Mouse (Mus musculus) lung, embryonic 14.5 days (tissue): ENCODE measurements around the gene Rundc1. TPM values are rescaled to one million over a fixed set of nuclear protein-coding genes. Genes with fewer than 3 reads are reported as not detected.
"Not testable (repeated sequence)": the region's sequence is repeated elsewhere in the genome, so short reads cannot be mapped to it uniquely, and the experiment has no call there.

ENCODE experiments used
- ATAC-seq: fragments of 200-750 bp; cut with Nextera tagmentation; 2 replicates; pipeline ENCODE4 v1.8.0; 2017; ENCODE audit warnings: mild to moderate bottlenecking, moderate TSS enrichment, moderate library complexity; ENCODE audit not compliant: insufficient read depth
- DNase-seq: peaks from one replicate; pipeline ENCODE4 v3.0.0-alpha.2; 2015
- H3K27ac ChIP-seq: fragments of 300-500 bp; sonication (generic); 2 replicates; pipeline ENCODE4 v1.5.1; 2014; ENCODE audit warnings: low read depth, mild to moderate bottlenecking, moderate library complexity
- H3K27me3 ChIP-seq: fragments of 300-500 bp; sonication (generic); 2 replicates; pipeline ENCODE4 v1.6.1; 2014; ENCODE audit warnings: low read length, control low read depth; ENCODE audit not compliant: insufficient read depth
- H3K36me3 ChIP-seq: fragments of 300-500 bp; sonication (generic); 2 replicates; pipeline ENCODE4 v1.6.1; 2014; ENCODE audit warnings: control low read depth; ENCODE audit not compliant: insufficient read depth
- H3K4me1 ChIP-seq: fragments of 300-500 bp; sonication (generic); 2 replicates; pipeline ENCODE4 v1.6.1; 2014; ENCODE audit warnings: antibody characterized with exemption, control low read depth; ENCODE audit not compliant: insufficient read depth
- H3K4me2 ChIP-seq: fragments of 300-500 bp; sonication (generic); 2 replicates; pipeline ENCODE4 v1.6.1; 2014; ENCODE audit warnings: mild to moderate bottlenecking
- H3K4me3 ChIP-seq: fragments of 300-500 bp; sonication (generic); 2 replicates; pipeline ENCODE4 v1.5.1; 2014; ENCODE audit warnings: low read depth, low read length
- H3K9ac ChIP-seq: fragments of 300-500 bp; sonication (generic); 2 replicates; pipeline ENCODE4 v1.6.1; 2014
- H3K9me3 ChIP-seq: fragments of 300-500 bp; sonication (generic); 2 replicates; pipeline ENCODE4 v1.6.1; 2016; ENCODE audit warnings: low read depth, low read length, control low read depth
- CTCF ChIP-seq: IDR thresholded peaks from 2 replicates; pipeline ENCODE4 v1.5.1; 2016; ENCODE audit warnings: antibody characterized with exemption, low read depth
- WGBS: fragments of 180-500 bp; shearing (Covaris S2); extraction: QIAGEN DNeasy Blood & Tissue Kit; methylation state at CpG from one replicate; pipeline ENCODE4 v1.1.7; 2014; 5-methylcytosine and 5-hydroxymethylcytosine counted together
- polyA plus RNA-seq: library from polyadenylated mRNA; unstranded; fragments of >200 nt; fragmentation: Nextera tagmentation; extraction: Ambion mirVana; gene quantifications from 2 replicates; pipeline ENCODE4 v1.2.1, GENCODE M21; 2014

The Rundc1 gene
- polyA plus RNA-seq, 1 experiment from 2014 or later = 17.4 TPM

DNA sequence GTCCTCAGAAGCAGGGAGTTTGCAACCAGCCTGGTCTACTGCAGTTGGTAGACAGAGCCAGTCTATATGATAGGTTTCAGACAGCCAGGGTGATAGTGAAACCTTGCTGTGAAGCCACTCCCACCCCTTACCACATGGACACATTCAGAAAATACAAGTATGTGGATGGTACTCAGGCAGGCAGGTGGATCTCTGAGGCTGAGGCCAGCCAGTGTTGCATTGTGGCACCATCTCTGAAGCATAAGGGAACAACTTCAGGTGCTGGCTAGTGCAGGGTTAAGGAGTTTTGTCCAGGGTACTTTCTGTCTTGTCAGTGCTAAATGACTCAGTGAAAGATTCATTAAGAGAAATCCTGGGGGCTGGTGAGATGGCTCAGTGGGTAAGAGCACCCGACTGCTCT lies 21.4 kb downstream of the Rundc1 start:
- no peaks in the 10 kb centered on the region for H3K4me1 ChIP-seq
- TF ChIP-seq CTCF = no peak
- peaks cover 33% of the 10 kb centered on the region for H3K36me3 ChIP-seq
- no peaks in the 10 kb centered on the region for H3K9me3 ChIP-seq
- no peak overlapping the region; the same call in 1 of the 2 replicates for H3K27ac ChIP-seq
- DNase-seq (no peak), ATAC-seq (no peak)
- H3K4me3 ChIP-seq = no peak overlapping the region
- H3K9ac ChIP-seq = no peak overlapping the region
- no peak overlapping the region for H3K4me2 ChIP-seq
- no peaks in the 10 kb centered on the region for H3K27me3 ChIP-seq
- 77% methylated on average over 1 of the region's 1 CpGs for WGBS

DNA sequence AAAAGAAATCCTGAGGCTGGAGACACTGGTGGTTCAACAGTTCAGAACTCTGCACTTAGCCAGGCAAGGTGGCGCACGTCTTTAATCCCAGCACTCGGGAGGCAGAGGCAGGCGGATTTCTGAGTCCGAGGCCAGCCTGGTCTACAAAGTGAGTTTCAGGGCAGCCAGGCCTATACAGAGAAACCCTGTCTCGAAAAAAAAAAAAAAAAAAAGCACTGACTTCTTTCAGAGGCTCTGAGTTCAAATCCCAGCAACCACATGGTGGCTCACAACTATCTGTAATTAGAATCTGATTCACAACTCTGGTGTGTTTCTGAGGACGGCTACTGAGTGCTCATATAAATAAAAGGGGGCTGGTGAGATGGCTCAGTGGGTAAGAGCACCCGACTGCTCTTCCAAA lies 22.0 kb downstream of the Rundc1 start:
- H3K9me3 ChIP-seq, H3K9ac ChIP-seq, ATAC-seq, H3K27me3 ChIP-seq, DNase-seq, H3K4me3 ChIP-seq, H3K4me1 ChIP-seq, H3K4me2 ChIP-seq, H3K27ac ChIP-seq: not testable (repeated sequence)
- WGBS = 86% methylated on average over 8 of the region's 8 CpGs
- H3K36me3 ChIP-seq = peaks cover 33% of the 10 kb centered on the region

DNA sequence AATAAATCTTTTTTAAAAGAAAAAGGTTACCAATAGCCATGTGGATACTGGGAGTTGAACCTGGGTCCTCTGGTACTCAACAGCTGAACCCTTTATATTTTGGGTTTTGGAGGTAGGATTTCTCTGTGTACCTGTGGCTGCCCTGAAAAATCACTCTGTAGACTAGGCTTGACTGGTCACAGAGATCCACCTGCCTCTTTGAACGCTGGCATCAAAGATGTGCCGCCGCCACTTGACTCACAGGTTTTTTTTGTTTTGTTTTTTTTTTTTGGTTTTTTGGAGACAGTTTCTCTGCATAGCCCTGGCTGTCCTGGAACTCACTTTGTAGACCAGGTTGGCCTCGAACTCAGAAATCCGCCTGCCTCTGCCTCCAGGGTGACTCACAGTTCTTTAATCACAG lies 22.9 kb downstream of the Rundc1 start:
- Histone ChIP-seq H3K4me1 (no peaks in the 10 kb centered on the region), H3K27ac (no peak overlapping the region), H3K4me3 (peak overlapping the region; percentile 42; the same call in 1 of the 2 replicates), H3K4me2 (peak overlapping the region; percentile 59), H3K9ac (peak overlapping the region; percentile 52; the same call in 1 of the 2 replicates), H3K36me3 (peaks cover 33% of the 10 kb centered on the region), H3K27me3 (no peaks in the 10 kb centered on the region), H3K9me3 (no peaks in the 10 kb centered on the region)
- DNase-seq (no peak), ATAC-seq (no peak)
- TF ChIP-seq CTCF = no peak
- 81% methylated on average over 5 of the region's 5 CpGs for WGBS

DNA sequence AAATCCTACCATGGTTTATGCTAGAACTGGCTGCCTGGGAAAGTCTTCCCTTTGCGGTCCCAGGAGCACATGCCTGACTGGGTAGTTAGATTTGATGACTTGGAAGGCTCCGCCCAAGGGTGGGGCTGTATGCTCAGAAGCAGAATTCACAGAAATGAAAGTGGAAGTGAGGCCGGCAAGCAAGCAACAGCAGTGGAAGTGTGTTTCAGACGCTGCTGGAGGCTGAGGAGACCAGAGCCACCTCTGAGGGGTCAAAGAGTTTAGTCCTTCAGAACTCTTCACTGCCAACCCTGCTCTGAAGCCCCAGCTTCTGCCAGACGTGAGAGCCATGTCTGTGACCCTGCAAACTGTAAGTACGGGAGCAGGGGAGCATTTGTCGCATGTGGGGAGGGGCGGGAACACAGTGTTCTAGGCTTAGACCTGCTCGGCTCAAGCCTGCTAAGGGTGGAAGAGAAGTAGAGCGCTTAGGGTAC lies 23.4 kb downstream of the Rundc1 start, which contains the start of gene Ifi35:
Gene Ifi35 (plus strand): TSS at position 134 of the 473 bp plus-strand sequence.
- ATAC-seq = peak; percentile 75
- peak; percentile 88 for DNase-seq
- 17% methylated on average over 10 of the region's 10 CpGs for WGBS

DNA sequence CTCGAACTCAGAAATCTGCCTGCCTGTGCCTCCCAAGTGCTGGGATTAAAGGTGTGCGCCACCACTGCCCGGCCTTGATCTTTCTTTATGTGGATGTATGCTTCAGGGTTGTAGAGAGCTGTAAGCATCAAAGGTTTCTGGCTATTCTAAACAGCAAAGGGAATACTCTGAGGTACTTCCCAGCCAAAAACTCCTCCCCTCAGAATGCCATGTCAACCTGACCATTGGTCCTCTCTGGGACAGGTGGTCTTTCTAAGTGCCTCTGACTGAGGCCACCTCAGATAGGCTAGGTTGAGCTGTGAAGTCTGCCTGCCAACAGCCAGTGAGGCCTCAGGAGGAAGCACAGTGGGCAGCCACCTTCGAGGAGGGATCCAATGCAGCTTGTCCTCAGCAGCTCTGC lies 24.0 kb downstream of the Rundc1 start:
- H3K4me1 ChIP-seq = no peaks in the 10 kb centered on the region
- no peak for ATAC-seq
- peak overlapping the region; percentile 59 for H3K4me2 ChIP-seq
- 75% methylated on average over 4 of the region's 4 CpGs for WGBS
- H3K9me3 ChIP-seq = no peaks in the 10 kb centered on the region
- peaks cover 23% of the 10 kb centered on the region for H3K36me3 ChIP-seq
- no peak overlapping the region for H3K9ac ChIP-seq
- no peak overlapping the region for H3K27ac ChIP-seq
- H3K27me3 ChIP-seq = no peaks in the 10 kb centered on the region
- no peak for DNase-seq
- H3K4me3 ChIP-seq = peak overlapping the region; percentile 42
- TF ChIP-seq CTCF = no peak

More for the DNA sequence above, 23.4 kb downstream of the Rundc1 start, which contains the start of gene Ifi35:
- TF ChIP-seq CTCF = no peak
- no peaks in the 10 kb centered on the region for H3K27me3 ChIP-seq
- peak within 1 kb of the TSS; percentile 59 for H3K4me2 ChIP-seq
- H3K4me1 ChIP-seq = no peaks in the 10 kb centered on the region
- H3K36me3 ChIP-seq = peaks cover 29% of the 10 kb centered on the region
- peak within 1 kb of the TSS; percentile 42 for H3K4me3 ChIP-seq
- H3K27ac ChIP-seq = peak within 1 kb of the TSS; percentile 76
- H3K9me3 ChIP-seq = no peaks in the 10 kb centered on the region
- peak within 1 kb of the TSS; percentile 52 for H3K9ac ChIP-seq

DNA sequence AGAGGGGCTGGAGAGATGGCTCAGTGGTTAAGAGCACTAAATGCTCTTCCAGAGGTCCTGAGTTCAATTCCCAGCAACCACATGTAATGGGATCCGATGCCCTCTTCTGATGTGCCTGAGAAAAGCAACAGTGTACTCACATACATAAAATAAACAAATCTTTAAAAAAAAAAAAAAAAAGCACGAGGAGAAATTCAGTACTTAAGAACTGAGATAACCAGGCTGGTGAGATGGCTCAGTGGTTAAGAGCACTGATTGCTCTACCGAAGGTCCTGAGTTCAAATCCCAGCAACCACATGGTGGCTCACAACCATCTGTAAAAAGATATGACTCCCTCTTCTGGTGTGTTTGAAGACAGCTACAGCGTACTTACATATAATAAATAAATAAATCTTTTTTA lies 24.7 kb downstream of the Rundc1 start:
- not testable (repeated sequence) for H3K4me3 ChIP-seq, H3K9ac ChIP-seq, H3K9me3 ChIP-seq, H3K27me3 ChIP-seq, H3K4me1 ChIP-seq, DNase-seq, H3K27ac ChIP-seq, H3K4me2 ChIP-seq, ATAC-seq
- 71% methylated on average over 4 of the region's 4 CpGs for WGBS
- H3K36me3 ChIP-seq = peaks cover 16% of the 10 kb centered on the region

DNA sequence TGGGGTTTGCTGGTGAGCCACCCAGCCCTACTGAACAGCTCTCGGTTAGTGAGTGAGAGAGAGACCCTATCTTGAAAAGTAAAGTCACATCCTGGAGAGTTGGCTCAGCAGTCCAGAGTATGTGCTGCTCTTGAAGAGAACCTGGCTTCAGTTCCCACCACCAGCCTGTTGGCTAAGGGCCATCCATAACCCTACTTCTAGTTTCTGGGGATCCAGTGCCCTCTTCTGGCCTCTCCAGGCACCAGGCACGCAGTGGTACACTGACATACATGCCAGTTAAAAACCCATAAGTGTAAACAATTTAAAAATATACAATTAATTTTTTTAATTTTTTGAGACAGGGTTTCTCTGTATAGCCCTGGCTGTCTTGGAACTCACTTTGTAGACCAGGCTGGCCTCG lies 25.5 kb downstream of the Rundc1 start:
- peaks cover 8% of the 10 kb centered on the region for H3K36me3 ChIP-seq
- ATAC-seq (no peak), DNase-seq (no peak)
- no peaks in the 10 kb centered on the region for H3K27me3 ChIP-seq
- H3K4me2 ChIP-seq = no peak overlapping the region
- 67% methylated on average over 3 of the region's 3 CpGs for WGBS
- no peaks in the 10 kb centered on the region for H3K9me3 ChIP-seq
- H3K4me1 ChIP-seq = 0 out of 2 replicates have a peak, but pooled peaks cover 3% of the 10 kb centered on the region
- TF ChIP-seq CTCF = peak; percentile 33
- no peak overlapping the region for H3K4me3 ChIP-seq
- H3K9ac ChIP-seq = no peak overlapping the region
- no peak overlapping the region for H3K27ac ChIP-seq

DNA sequence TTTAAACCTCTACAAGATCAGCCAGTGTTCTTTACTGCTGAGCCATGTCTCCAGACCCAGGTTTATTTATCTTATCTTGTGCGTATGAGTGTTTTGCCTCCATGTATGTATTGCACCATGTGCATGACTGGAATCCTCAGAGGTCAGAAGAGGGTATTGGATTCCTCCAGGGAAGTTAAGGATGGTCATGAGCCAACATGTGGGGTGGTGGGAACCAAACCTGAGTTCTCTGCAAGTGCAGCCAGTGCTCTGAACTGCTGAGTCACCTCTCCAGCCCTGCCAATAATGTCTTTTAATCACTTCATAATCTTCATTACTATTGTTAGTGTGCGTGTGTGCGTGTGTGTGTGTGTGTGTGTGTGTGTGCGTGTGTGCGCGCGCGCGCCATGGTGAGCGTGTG lies 26.7 kb downstream of the Rundc1 start:
- no peak for DNase-seq
- no peak for ATAC-seq
- H3K4me1 ChIP-seq = 0 out of 2 replicates have a peak, but pooled peaks cover 3% of the 10 kb centered on the region
- no peaks in the 10 kb centered on the region for H3K9me3 ChIP-seq
- H3K4me2 ChIP-seq = no peak overlapping the region
- no peak overlapping the region for H3K9ac ChIP-seq
- H3K27me3 ChIP-seq = no peaks in the 10 kb centered on the region
- no peak overlapping the region for H3K4me3 ChIP-seq
- WGBS = 87% methylated on average over 10 of the region's 10 CpGs
- H3K27ac ChIP-seq = no peak overlapping the region
- H3K36me3 ChIP-seq = no peaks in the 10 kb centered on the region
- TF ChIP-seq CTCF = no peak
